8 mouse cellular contexts compared by ENCODE assay signal in the genomic region with DNA sequence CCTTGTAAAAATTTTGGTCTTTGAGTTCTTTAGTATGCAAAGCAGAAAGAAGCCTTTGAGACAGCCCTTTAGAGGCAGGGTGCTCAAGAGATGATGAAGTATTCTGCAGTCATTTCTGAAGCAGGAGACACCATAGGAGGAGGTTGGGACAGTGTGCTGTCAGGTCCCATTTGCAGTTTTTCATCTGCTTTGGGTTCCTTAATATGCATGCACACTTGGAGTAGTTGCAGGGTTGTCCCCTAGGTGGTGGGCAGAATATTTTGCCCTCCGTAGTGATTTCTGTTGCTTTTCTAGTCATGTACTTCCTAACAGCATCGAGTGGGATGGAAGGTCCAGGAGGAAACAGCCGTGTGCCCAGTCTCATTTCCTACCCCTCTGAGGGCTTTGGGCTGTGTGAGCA.
DNase-seq lines count a peak whose midpoint lies in the region; ATAC-seq lines count a peak whose summit lies in the region.

No protein-coding gene starts in this region.

- no peak overlapping the region for H3K9ac ChIP-seq in hindbrain, embryonic 11.5 days (ENCODE audit: low read depth, low read length)
- peak overlapping the region; percentile 24; the same call in 1 of the 2 replicates for H3K9ac ChIP-seq in hindbrain, embryonic 14.5 days
- no peak overlapping the region for H3K9ac ChIP-seq in midbrain, embryonic 14.5 days (replicated peaks; ENCODE audit: low read length)

- peak overlapping the region; percentile 1; the same call in 1 of the 2 replicates for H3K4me3 ChIP-seq in hindbrain, embryonic 10.5 days
- H3K4me3 ChIP-seq in hindbrain, embryonic 11.5 days (ENCODE audit: low read depth, low read length) = no peak overlapping the region
- 0 out of 2 replicates have a peak overlapping the region, but pooled peaks have one; percentile 95 for H3K4me3 ChIP-seq in hindbrain, embryonic 14.5 days (replicated peaks; ENCODE audit: low read length)
- no peak overlapping the region for H3K4me3 ChIP-seq in midbrain, embryonic 14.5 days (replicated peaks; ENCODE audit: low read depth, low read length)

- peaks cover 46% of the 10 kb centered on the region for H3K4me1 ChIP-seq in hindbrain, embryonic 10.5 days (replicated peaks)
- no peaks in the 10 kb centered on the region for H3K4me1 ChIP-seq in hindbrain, embryonic 11.5 days (replicated peaks; ENCODE audit: control insufficient read depth, insufficient read depth, low read length)
- H3K4me1 ChIP-seq in hindbrain, embryonic 14.5 days (replicated peaks; ENCODE audit: control insufficient read depth, insufficient read depth, low read length) = peaks cover 34% of the 10 kb centered on the region
- H3K4me1 ChIP-seq in midbrain, embryonic 14.5 days (ENCODE audit: control insufficient read depth, insufficient read depth, low read length) = peaks cover 21% of the 10 kb centered on the region

- no peaks in the 10 kb centered on the region for H3K27me3 ChIP-seq in hindbrain, embryonic 10.5 days (ENCODE audit: insufficient read depth, poor library complexity, severe bottlenecking)
- H3K27me3 ChIP-seq in hindbrain, embryonic 11.5 days (ENCODE audit: control insufficient read depth, insufficient read depth, low read length) = no peaks in the 10 kb centered on the region
- H3K27me3 ChIP-seq in hindbrain, embryonic 14.5 days (ENCODE audit: control insufficient read depth, insufficient read depth, low read length) = no peaks in the 10 kb centered on the region
- H3K27me3 ChIP-seq in midbrain, embryonic 14.5 days (ENCODE audit: control insufficient read depth, insufficient read depth, low read length) = no peaks in the 10 kb centered on the region

- H3K4me2 ChIP-seq in hindbrain, embryonic 11.5 days (replicated peaks; ENCODE audit: low read depth, low read length) = no peak overlapping the region
- H3K4me2 ChIP-seq in hindbrain, embryonic 14.5 days (replicated peaks) = peak overlapping the region; percentile 77
- peak overlapping the region; percentile 35 for H3K4me2 ChIP-seq in midbrain, embryonic 14.5 days (ENCODE audit: low read length)

- 80% methylated on average over 3 of the region's 3 CpGs for WGBS in hindbrain, embryonic 10.5 days
- WGBS in hindbrain, embryonic 11.5 days = 75% methylated on average over 3 of the region's 3 CpGs
- WGBS in hindbrain, embryonic 14.5 days = 53% methylated on average over 3 of the region's 3 CpGs
- 78% methylated on average over 3 of the region's 3 CpGs for WGBS in midbrain, embryonic 14.5 days

- H3K27ac ChIP-seq in hindbrain, embryonic 10.5 days = no peak overlapping the region
- no peak overlapping the region for H3K27ac ChIP-seq in hindbrain, embryonic 11.5 days (ENCODE audit: low read depth, low read length)
- no peak overlapping the region for H3K27ac ChIP-seq in hindbrain, embryonic 14.5 days
- H3K27ac ChIP-seq in midbrain, embryonic 14.5 days (replicated peaks; ENCODE audit: low read depth, low read length) = no peak overlapping the region

- DNase-seq in hindbrain, embryonic 10.5 days (ENCODE audit: low spot score) = no peak
- no peak for DNase-seq in hindbrain, embryonic 11.5 days (ENCODE audit: low spot score)
- peak; percentile 54 for DNase-seq in T-cell, adult 2 months (ENCODE audit: low spot score)
- no peak for DNase-seq in hindbrain, embryonic 14.5 days (ENCODE audit: low spot score)
- no peak for DNase-seq in midbrain, embryonic 14.5 days
- DNase-seq in layer of hippocampus, adult 18-20 months (ENCODE audit: low spot score in 2 of 2) = no peak
- no peak for DNase-seq in gastrocnemius, adult 8-10 months (ENCODE audit: low spot score in 2 of 2)

- no peaks in the 10 kb centered on the region for H3K9me3 ChIP-seq in hindbrain, embryonic 10.5 days
- H3K9me3 ChIP-seq in hindbrain, embryonic 11.5 days (ENCODE audit: control insufficient read depth, low read length) = no peaks in the 10 kb centered on the region
- H3K9me3 ChIP-seq in hindbrain, embryonic 14.5 days (ENCODE audit: control insufficient read depth, low read length) = no peaks in the 10 kb centered on the region
- no peaks in the 10 kb centered on the region for H3K9me3 ChIP-seq in midbrain, embryonic 14.5 days (ENCODE audit: control insufficient read depth, low read length)

- no peaks in the 10 kb centered on the region for H3K36me3 ChIP-seq in hindbrain, embryonic 10.5 days
- no peaks in the 10 kb centered on the region for H3K36me3 ChIP-seq in hindbrain, embryonic 11.5 days (ENCODE audit: control insufficient read depth, insufficient read depth, low read length)
- H3K36me3 ChIP-seq in hindbrain, embryonic 14.5 days (replicated peaks; ENCODE audit: control insufficient read depth, insufficient read depth) = no peaks in the 10 kb centered on the region
- H3K36me3 ChIP-seq in midbrain, embryonic 14.5 days (ENCODE audit: control insufficient read depth, insufficient read depth, low read length) = no peaks in the 10 kb centered on the region

- ATAC-seq in hindbrain, embryonic 11.5 days (ENCODE audit: low FRiP score) = no peak
- no peak for ATAC-seq in hindbrain, embryonic 14.5 days (ENCODE audit: low FRiP score)
- no peak for ATAC-seq in midbrain, embryonic 14.5 days (ENCODE audit: low FRiP score, low TSS enrichment)
- ATAC-seq in activated CD4-positive, CD25-positive, alpha-beta regulatory T cell, adult 4 months = no peak

Comparison
In these comparisons a context has a peak if more than half of its experiments do, and no peak if none do; other contexts are left out.
1. H3K4me3 ChIP-seq: peak in hindbrain, embryonic 10.5 days (single experiment) and hindbrain, embryonic 14.5 days (single experiment); none in hindbrain, embryonic 11.5 days (single experiment) and midbrain, embryonic 14.5 days (single experiment).